Mouse (Mus musculus) heart, postnatal 36 days (tissue): ENCODE results near the gene Mob3b. TPM values are rescaled to one million over a fixed set of nuclear protein-coding genes. Genes with fewer than 3 reads are reported as not detected.
"Not testable (repeated sequence)": the region's sequence is repeated elsewhere in the genome, so short reads cannot be mapped to it uniquely, and the experiment has no call there.

Source experiments
- DNase-seq, 2 experiments: peaks; one replicate each; pipeline ENCODE4 v3.0.0; 2021 to 2022
- intact Hi-C: fragments of 180-260 bp; cut with DNase I; formaldehyde crosslinking; loops from one replicate; pipeline ENCODE4 v1.15.1; 2025
- total RNA-seq, 2 experiments: library from RNA; stranded (reverse); gene quantifications; 2 replicates each; pipeline ENCODE4 v1.2.3; 2021

The Mob3b gene
- total RNA-seq, 2 experiments from 2014 or later, result 1.1 to 1.2 TPM

GRCm38 (mm10) chr4:34980461-34981039, 176.7 kb downstream of the Mob3b start:
- no peak for DNase-seq
- intact Hi-C loops, result no loop called here

- intact Hi-C loops, result no loop called here
These were observed 180.2 kb downstream of the Mob3b start for GRCm38 (mm10) chr4:34976916-34977702.

GRCm38 (mm10) chr4:34976331-34976778, 180.9 kb downstream of the Mob3b start:
- DNase-seq, result peak; percentile 67 to 69
- intact Hi-C loops, result no loop called here

More at GRCm38 (mm10) chr4:34976916-34977702, 180.2 kb downstream of the Mob3b start:
- DNase-seq, result no peak

- DNase-seq, result no peak
- intact Hi-C loops, result no loop called here
These were observed 182.5 kb downstream of the Mob3b start for GRCm38 (mm10) chr4:34974795-34975194.

- intact Hi-C loops, result no loop called here
- DNase-seq, result no peak
These were observed 189.7 kb downstream of the Mob3b start for GRCm38 (mm10) chr4:34967541-34967940.

GRCm38 (mm10) chr4:34966336-34966957, 190.8 kb downstream of the Mob3b start:
- DNase-seq, result no peak
- intact Hi-C loops, result no loop called here

GRCm38 (mm10) chr4:34964906-34965305, 192.4 kb downstream of the Mob3b start:
- intact Hi-C loops, result no loop called here
- DNase-seq, result no peak

GRCm38 (mm10) chr4:34963999-34964398, 193.3 kb downstream of the Mob3b start:
- intact Hi-C loops, result no loop called here

GRCm38 (mm10) chr4:34960781-34961560, 196.3 kb downstream of the Mob3b start:
- DNase-seq, result no peak
- intact Hi-C loops, result no loop called here

More at GRCm38 (mm10) chr4:34963999-34964398, 193.3 kb downstream of the Mob3b start:
- DNase-seq, result no peak

- intact Hi-C loops, result loop anchor here (10.0 kb wide), 1 partner anchor 415 kb away; no protein-coding TSS in a partner anchor
- no peak for DNase-seq
These were observed 197.8 kb downstream of the Mob3b start for GRCm38 (mm10) chr4:34959477-34959876.

- peak; percentile 39 to 57 for DNase-seq
- intact Hi-C loops, result loop anchor here (1.0 to 10.0 kb wide), 3 partner anchors 199 to 416 kb away; partner anchors contain the start of gene Mob3b
These were observed 198.9 kb downstream of the Mob3b start for GRCm38 (mm10) chr4:34958155-34959028.

- no peak for DNase-seq
- intact Hi-C loops, result loop anchor here (10.0 kb wide), 1 partner anchor 421 kb away; no protein-coding TSS in a partner anchor
These were observed 203.6 kb downstream of the Mob3b start for GRCm38 (mm10) chr4:34953716-34954115.

- no peak for DNase-seq
- intact Hi-C loops, result no loop called here
These were observed 210.1 kb downstream of the Mob3b start for GRCm38 (mm10) chr4:34947181-34947580.

- DNase-seq, result no peak
- intact Hi-C loops, result no loop called here
These were observed 216.2 kb downstream of the Mob3b start for GRCm38 (mm10) chr4:34941046-34941445.

- intact Hi-C loops, DNase-seq: not testable (repeated sequence)
These were observed 228.9 kb downstream of the Mob3b start for GRCm38 (mm10) chr4:34928386-34928785.

GRCm38 (mm10) chr4:34922177-34922870, 235.0 kb downstream of the Mob3b start:
- intact Hi-C loops, result loop anchor here (5.0 kb wide), 1 partner anchor 235 kb away; the partner anchor contains the start of gene Slc35a1
- peak; percentile 28 to 33 for DNase-seq

- DNase-seq, result no peak
- intact Hi-C loops, result no loop called here
These were observed 239.9 kb downstream of the Mob3b start for GRCm38 (mm10) chr4:34917400-34917799.

GRCm38 (mm10) chr4:34912171-34912570, 245.1 kb downstream of the Mob3b start:
- intact Hi-C loops, result no loop called here
- no peak for DNase-seq

- DNase-seq, result no peak
- intact Hi-C loops, result no loop called here
These were observed 245.9 kb downstream of the Mob3b start for GRCm38 (mm10) chr4:34911401-34911800.
